Mouse (Mus musculus): ENCODE measurements around the gene Qtrt1. TPM values are rescaled to one million over a fixed set of nuclear protein-coding genes. Genes with fewer than 3 reads are reported as not detected.
A peak's percentile ranks its signal among the peaks of the same experiment; 100 is the strongest.

Gene Qtrt1
- total RNA-seq, 2 experiments from 2014 or later: 36.6 to 44.2 TPM

DNA sequence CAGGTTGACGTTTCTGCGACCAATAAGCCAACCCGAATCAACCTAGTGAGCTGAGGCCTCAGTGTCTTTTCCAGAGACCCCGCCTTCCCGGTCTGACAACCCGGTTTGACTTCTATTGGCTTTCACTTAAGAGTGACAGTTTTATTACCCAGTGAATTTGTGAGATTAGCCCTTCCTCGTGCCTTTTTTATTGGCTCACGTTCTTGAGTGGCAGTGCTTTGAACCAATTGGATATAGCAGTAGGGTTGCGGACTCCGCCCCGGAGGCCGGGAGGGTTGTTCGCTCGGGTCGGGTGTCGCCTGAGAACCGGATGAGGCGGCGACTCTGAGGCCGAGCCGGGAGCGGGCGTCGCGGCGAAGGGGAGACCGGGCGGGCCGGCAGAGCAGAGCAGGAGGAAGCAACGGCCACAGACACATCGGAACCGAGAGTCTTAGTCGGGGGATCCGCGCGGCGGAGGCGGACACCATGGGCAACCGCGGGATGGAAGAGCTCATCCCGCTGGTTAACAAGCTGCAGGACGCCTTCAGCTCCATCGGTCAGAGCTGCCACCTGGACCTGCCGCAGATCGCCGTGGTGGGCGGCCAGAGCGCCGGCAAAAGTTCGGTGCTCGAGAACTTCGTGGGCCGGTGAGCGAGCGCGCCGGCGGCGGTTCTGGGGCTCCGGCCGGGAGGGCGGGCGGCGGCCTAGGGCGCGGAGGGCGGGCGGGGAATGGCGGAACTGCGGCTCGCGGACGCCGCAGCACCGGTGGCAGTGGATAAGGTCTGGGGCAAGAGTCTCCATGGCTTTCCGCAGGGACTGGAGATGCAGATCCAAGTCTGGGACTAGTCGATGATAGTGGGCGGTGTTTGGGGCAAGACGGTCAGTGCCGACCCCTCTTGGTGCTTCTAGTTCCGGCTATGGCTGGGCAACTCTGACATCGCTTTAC is 13.3 kb downstream of the Qtrt1 start, which contains the start of gene Dnm2:
Gene Dnm2 (plus strand): TSS at position 278 of the 925 bp plus-strand sequence.
- DNase-seq: peak; percentile 99 to 100

DNA sequence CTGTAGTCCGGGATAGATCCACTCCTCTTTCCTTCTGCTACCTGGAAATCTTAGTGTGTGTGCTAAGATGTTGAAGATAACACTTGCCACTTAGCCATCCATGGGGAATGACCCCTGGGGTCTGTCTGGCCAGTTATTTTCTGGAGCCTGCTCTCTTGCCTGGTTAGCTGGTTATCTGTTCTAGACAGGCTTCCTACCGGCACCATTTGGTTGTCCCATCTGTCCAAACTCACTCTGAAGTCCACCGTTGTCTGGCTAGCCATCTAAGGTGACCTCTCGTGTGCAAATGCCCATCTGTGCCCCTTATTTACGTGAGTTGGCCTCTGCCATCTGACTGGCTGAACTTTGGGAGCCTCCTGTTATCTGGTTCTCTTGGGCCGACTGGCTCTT is 13.9 kb downstream of the Qtrt1 start:
- DNase-seq: no peak

DNA sequence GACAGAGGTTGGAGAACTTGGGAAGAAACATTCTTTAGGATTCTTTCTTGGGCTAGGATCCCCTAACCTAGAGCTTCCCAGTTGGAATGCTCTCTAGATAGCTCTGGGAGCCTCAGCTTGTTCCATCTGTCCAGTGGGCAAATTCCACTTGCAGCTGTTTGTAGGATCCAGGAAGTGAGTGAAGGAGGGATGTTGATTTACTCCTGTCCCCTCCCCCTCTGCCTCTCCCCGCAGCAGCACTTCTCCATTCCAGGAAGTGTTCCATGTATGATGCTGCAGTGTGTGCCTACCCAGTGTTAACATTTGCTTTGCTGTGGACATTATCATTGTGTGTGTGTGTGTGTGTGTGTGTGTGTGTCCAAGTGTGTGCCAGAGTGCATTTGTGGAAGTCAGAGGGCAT is 14.4 kb downstream of the Qtrt1 start:
- DNase-seq: no peak

DNA sequence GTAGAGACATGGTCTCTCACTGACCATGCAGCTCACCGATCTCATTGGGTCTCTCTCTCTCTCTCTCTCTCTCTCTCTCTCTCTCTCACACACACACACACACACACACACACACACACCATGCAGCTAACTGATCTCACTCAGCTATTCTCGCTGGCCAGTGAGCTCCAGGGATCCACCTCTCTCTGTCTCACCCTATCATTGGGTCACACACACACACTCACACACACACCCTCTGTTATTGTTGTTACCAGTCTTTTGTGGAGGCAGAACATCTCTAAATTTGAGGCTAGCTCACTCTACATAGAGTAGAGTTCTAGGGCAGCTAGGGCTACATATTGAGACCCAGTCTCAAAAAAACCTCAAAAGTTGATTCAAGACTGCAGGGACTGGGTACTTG is 14.9 kb downstream of the Qtrt1 start:
- DNase-seq: no peak

DNA sequence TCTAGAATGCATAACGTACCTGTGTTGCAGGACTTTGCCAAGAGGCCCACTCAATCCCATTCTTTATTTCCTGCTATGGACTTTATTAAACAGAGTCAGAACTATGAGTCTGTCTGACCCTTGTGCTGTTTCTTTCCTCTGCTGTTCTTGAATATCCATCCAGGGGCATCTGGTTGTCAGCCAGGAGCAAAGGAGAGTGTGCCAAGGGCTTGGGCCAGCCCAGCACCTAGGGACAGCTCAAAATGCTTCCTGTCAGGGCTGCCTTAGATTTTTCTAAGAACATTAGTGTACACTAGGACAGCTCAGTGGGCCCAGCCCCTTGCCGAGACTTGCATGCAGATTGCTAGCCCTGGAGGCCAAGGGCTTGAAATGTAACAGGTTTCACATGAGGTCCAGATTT is 16.1 kb downstream of the Qtrt1 start:
- no peak for DNase-seq

DNA sequence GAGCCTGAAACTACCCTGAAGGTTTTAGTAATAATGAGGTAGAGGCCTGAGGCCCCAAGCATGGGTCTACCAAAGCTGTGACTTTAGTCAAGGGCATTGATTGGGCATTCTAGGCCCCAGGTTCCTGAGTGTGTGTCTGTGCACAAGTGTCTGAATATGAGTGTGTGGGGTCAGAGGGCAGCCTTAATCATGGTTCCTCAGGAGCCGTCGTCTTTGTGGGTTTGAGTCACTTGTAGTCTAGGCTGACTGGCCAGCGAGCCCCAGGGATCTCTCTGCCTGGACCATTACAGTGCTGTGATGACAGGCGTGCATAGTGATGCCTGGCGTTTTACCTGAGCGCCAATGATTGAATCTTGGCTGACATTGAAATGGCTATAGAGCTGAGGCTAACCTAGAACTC is 16.5 kb downstream of the Qtrt1 start:
- DNase-seq: no peak

DNA sequence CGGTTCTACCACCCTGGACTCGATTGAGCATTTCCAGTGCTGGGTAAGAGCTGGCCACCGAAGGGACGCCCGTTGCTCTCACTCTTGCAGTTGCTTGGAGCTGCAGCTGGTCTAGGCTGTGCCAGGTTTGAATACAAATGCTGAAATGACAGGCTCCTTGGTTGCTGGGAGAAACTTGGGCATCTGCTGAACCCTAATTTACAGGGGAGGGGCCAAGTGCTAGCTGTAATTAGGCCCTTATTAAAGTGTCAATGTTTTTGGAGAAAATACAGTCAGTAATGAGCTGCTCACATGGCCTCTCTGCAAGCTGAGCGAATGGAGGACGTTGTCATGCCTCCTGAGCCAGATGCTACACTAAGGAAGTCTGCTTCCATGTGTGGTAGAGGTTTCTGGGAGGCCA is 19.1 kb downstream of the Qtrt1 start:
- DNase-seq: no peak

DNA sequence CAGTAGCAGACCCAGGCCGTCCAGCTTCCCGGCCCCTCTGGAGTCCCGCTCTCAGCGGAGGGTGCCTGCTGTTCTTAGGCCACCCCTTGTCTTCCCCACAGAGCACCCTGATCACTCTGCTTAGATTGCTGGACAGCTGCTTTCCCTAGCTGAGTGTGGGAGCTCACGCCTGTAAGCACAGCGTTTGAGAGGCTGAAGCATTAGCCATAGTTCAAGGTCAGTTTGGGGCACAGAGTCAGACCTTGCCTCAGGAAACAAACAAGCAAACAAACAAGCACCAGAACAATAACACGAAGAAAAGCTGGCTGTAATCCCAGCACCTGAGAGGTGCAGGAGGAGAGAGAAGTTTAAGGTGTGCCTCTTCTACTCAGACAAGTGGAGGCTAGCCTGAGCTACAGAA is 20.4 kb downstream of the Qtrt1 start:
- DNase-seq: no peak

DNA sequence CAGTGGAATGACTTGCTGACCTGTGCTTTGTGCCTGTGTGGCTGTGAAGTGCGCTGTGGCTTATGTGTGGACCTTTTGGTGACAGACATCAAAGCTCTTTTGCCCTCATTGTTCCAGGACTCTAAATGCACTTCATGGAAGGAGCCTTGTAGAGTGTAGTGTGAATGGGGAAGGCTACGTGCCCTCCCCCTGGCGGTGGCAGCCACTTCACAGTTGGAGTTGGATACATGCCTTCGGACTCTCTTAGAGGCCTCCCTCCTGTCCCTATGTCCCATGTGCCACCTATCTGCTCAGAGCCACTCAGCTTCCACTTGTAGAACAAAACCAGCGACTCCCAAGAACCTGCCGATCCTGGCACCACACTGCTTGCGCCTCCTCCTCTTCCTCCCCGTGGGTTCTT is 22.1 kb downstream of the Qtrt1 start:
- DNase-seq: no peak

DNA sequence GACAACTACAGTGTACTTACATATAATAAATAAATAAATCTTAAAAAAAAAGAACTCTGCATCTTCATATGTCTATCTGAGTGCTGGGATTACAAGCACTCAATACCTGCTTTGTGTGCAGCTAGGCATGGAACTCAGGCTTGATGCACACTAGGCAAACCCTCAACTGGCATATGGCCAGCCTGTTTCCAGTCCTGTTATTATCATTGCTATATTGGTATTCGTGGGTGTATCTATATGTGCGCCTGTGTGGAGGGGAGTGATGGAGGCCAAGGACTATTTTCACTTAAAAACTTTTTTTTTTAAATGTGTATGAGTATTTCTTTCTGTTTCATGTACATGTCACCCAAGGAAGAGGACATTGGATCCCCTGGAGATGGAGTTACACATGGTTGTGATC is 22.8 kb downstream of the Qtrt1 start:
- DNase-seq: no peak

DNA sequence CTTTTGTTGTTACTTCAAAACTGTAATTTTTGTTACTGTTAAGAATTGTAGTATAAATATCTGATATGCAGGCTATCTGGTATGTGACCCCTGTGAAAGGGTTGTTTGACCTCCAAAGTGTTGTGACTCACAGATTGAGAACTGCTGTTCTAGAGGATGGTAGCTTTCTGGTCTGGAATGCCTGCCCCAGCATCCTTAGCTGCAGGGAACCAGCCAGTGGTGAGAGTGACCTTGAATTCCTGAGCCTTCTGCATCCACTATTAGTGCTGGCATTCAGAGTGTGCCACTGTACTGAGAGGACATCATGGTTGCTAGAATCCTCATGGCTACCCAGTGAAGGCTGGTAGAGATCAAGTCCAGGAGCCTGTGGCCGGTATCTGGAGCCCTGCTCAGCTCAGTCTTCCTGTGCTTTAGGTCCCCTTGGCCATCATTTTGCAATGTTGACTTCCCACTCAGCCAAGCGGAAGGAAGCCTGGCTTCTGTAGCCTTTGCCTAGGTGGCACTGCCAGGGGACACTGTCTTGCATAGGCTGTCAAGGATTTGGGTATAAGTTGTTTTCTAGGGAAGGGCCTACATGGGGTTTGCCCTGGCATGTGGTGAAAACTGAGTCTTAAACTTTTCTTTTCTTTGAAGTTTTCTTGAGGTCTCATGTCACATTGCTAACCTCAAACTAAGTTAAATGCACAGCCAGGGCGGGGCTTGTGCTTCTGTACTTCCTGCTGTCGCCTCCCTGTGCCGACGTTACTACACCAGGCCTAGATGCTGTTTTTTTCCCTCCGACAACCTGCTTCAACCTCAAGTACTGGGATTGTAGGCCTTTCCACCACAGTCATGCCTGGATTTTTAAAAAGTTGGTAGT is 24.4 kb downstream of the Qtrt1 start:
- no peak for DNase-seq

DNA sequence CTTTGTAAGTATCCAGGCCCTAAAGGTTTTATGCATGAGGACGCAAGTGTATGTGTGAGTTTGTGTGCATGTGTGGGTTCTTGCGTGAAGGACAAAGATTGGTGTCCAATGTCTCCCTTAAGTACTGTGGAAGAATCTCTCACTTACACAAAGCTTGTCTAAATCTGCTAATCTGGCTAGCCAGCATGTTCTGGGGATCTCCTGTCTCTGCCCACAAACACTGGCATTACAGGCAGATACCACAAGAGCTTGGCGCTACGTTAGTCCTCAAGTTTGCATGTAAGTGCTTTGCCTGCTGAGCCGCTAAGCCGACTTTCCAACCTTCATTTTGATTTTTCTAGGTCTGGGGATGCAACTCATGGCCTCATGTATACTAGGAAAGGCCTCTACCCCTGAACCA is 25.9 kb downstream of the Qtrt1 start:
- DNase-seq: no peak

DNA sequence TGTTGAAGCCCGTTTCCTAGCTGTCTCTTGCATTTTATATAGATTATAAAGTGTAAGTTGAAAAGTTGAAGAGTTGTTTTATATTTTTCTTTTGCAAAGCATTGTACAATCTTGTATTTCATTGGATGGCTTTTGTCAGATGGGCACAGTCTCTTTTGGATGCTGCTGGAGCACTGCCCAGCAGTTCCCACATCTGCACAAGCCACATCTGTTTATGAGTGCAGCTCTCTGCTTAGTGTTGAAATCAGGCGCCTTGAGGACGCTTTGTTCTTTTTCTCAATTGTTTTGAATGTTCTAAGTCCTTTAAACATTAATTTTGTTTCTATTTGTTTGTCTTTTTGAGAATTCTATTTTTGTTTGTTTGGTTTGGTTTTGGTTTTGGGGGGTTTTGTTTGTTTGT is 26.6 kb downstream of the Qtrt1 start:
- DNase-seq: no peak

DNA sequence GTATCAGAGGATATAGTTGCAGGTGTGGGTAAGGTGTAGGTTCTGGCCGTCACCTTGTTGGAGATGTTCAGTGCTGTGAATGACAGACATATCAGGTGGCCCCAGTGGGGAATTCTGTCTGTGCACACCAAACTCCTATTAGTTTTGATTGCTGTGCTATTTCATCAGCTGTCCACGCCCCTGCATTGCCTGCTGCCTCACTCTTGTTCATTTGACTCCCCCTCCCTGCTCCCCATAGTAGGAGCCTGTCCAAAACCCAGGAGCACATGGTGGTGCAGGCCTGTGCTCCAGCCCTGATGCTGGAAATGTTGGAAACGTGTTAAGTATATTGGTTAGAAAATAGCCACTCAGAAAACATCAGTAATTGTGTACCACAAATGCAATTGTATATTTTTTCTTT is 27.8 kb downstream of the Qtrt1 start:
- peak in 1 of 2 experiments; percentile 39 for DNase-seq

DNA sequence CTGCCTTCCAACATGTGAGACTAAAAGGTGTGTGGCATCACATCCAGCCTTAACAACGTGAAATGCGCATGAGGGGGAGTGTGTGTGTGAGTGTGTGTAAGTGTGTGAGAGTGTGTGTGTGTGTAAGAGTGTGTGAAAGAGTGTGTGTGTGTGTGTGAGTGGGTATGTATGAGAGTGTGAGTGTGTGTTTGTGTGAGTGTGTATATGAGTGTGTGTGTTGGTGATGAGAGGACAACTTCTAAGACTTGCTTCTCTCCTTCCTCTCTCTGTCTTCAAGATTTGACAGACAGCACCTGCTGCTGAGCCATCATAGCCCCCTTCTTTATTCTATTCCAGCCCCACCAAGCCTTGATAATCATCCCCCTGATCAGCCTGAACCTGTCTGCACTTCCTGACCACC is 28.3 kb downstream of the Qtrt1 start:
- no peak for DNase-seq

DNA sequence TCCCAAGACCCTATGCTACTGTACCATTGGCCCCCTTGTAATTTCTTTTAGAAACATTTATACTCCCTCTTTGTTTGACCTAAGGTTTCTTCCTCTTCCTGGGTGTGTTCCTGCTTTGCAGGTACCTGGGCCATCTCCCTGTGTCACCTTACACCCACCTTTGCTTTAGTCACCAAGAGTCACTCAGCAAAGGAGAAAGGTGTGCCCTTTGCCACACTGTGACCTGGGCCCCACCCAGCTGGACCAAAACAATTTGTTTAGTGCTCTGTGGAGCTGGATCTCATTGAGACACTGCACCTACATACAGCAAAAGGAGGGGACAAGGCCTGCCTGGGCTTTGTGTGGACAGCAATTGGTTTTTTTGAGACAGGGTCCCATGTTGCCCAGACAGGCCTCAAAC is 28.8 kb downstream of the Qtrt1 start:
- no peak for DNase-seq

DNA sequence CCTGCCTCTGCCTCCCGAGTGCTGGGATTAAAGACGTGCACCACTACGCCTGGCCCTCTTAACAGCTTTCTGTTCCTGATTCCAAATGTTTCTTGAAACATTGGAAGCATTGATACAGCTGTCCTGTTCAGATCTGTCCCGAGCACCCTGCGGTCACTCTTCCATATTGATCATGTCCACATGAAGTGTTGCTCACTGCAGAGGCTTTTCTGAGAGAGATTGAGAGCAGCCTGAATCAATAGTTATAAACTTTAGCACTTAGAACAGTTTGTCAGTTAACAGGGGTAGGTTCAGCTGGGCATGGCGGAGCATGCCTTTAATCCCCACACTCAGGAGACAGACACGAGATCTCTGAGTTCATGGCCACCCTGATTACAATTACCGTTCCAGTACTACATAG is 32.2 kb downstream of the Qtrt1 start:
- no peak for DNase-seq

DNA sequence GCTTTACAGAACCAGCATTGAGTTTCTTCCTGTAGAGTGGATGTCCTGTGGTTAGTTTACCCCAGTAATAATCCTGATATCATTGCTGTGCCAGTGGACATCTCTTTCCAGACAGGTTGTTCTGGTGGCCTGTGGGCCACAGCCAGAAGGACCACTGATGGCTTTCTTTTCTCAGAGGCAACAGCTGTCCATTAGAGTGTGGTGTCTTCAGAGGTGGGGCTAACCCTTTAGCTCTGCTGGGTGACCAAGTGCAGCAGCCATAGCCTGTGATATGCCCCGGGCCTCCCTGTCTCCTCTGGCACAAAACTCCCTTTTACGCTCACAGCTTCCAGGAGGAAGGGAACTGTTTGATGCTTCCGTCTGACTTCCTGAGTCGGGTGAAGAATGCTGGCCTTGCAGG is 32.9 kb downstream of the Qtrt1 start:
- DNase-seq: no peak

DNA sequence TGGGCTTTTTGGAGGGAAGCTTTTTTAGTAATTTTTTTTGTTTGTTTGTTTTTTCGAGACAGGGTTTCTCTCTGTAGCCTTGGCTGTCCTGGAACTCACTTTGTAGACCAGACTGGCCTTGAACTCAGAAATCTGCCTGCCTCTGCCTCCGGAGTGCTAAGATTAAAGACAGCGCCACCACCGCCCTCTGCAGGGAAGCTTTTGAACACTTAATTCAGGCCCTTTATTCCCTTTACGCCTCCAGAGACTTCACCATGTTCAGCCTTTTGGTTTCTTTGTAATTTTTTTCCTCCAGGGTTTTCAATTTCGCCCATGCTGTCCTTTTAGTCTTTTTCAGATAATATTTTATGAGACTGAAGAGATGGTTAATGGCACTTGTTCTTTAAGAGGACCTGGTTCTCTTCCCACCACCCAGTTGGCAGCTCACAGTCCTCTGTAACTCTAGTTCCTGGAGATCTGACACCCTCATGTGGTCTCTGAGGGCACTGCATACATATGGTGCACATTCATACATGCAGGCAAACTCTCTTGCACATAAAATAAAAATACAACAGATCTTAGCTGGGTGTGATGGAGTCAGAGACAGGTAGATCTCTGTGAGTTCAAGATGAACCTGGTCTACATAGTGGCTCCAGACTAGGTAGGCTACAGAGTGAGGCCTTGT is 33.6 kb downstream of the Qtrt1 start:
- DNase-seq: no peak

DNA sequence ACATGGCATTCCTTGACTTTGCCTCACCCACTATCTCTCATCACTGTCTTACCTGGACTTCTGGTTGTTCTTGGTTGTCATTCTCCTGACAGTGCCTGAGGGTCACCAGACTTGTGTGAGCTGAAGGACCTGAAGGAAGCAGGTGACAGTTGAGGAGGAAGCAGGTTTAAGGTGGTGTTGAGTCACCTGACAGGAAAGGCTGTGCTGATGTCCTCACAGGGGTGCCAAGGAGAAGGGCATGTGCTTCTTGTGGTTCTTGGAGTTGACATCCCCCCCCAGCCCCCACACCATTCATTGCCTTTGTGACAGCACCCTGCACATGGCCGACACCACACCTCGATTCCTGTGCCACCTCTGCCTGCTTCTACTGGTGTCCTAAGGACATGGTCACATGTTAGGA is 36.1 kb downstream of the Qtrt1 start:
- DNase-seq: no peak

DNA sequence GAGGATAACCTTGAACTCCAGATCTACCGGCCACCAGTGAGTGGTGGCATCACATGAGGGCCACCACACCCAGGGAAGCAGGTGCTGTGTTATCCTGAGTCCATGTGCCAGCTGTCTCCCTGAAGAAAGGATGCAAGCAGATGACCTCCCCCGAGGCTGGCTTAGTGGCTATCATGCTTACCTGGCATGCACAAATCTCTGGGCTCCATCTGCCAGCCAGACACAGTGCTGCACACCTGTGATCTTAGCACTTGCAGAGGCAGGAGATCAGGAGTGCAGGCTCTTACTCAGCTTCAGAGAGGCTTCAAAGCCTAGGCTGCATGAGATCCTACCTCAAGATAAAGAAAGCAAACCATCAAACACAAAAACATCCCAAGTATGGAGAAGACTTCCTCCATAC is 38.1 kb downstream of the Qtrt1 start:
- no peak for DNase-seq

DNA sequence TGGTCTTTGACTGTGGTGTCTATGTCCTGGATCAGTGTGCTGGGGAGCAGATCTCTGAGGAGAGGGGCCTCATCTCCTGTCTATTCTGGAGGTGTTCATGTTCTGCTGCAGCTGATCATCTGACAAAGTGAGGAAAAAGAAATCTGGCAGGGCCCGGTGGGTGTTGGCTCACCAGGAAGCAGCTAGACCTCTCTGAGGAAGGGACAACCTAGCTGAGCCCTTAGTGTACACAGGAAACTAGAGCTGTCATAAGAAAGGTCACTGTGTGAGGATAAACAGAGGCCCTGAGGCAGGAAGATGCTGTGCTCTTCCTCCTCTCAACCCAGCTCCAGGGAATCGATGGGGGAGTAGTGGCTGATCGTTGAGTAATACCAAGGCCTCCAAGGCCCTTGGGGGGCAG is 38.6 kb downstream of the Qtrt1 start:
- DNase-seq: no peak

DNA sequence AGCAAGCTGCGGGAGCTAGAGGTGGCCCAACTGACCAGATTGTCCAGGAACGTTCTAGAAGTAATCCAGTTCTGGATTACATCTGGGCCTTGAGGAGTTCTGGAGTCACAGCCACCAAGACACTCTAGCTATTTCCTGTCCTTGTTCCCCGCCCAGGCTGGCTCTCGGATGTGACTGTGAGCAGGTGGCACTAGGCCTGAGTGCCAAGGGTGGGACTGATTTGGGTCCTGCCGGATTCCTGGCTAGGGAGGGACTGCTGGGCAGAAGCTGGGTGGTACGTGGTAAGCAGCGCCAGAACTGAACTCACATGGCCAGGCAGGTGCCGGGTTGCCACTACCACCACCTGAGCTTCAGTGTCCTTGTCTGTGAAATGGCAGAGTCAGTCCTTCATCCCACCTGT is 39.8 kb downstream of the Qtrt1 start:
- no peak for DNase-seq
